Mouse (Mus musculus) gastrocnemius, adult 2 months (tissue): Measurements from ENCODE around the gene Bcl2l11. TPM values are rescaled to one million over a fixed set of nuclear protein-coding genes. Genes with fewer than 3 reads are reported as not detected.
"Not testable (repeated sequence)": the region's sequence is repeated elsewhere in the genome, so short reads cannot be mapped to it uniquely, and the experiment has no call there.

Source experiments
- DNase-seq: peaks from one replicate; pipeline ENCODE4 v3.0.0; 2022
- H3K27ac ChIP-seq: fragments of 200-600 bp; 2 replicates; pipeline ENCODE4 v1.8.1; 2022; ENCODE audit warnings: mild to moderate bottlenecking
- H3K4me3 ChIP-seq: fragments of 200-600 bp; 2 replicates; pipeline ENCODE4 v1.8.1; 2022; ENCODE audit warnings: mild to moderate bottlenecking, moderate library complexity
- CTCF ChIP-seq: fragments of 200-600 bp; IDR thresholded peaks from 2 replicates; pipeline ENCODE4 v1.8.1; 2022; ENCODE audit warnings: antibody characterized with exemption, mild to moderate bottlenecking, moderate library complexity
- intact Hi-C: fragments of 180-260 bp; cut with DNase I; formaldehyde crosslinking; loops from one replicate; pipeline ENCODE4 v1.15.1; 2025
- total RNA-seq, 2 experiments: library from RNA; stranded (reverse); gene quantifications; 2 replicates each; pipeline ENCODE4 v1.2.3; 2021

Gene Bcl2l11
- total RNA-seq, 2 experiments from 2014 or later: 5.1 to 9.0 TPM

DNA sequence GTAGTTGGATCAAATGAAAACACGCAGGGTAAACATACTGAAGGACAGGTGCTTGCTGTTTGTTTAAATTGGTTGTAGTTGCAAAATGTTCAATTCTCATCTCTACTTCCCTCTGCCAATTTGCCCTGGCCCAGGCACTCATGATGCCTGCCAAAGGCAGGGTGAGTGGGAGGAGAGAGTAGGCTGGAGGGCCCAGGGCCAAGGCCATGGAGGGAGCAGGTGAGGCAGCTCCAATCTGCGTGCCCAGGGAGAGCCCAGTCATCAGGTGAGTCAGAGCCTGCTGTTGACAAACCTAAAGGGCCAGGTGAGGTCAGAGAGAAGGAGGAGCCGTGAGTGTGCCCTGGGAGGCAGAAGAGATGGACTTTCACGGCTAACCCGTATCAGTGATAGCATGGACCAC lies 46.4 kb downstream of the Bcl2l11 start:
- peak; percentile 59 for DNase-seq

DNA sequence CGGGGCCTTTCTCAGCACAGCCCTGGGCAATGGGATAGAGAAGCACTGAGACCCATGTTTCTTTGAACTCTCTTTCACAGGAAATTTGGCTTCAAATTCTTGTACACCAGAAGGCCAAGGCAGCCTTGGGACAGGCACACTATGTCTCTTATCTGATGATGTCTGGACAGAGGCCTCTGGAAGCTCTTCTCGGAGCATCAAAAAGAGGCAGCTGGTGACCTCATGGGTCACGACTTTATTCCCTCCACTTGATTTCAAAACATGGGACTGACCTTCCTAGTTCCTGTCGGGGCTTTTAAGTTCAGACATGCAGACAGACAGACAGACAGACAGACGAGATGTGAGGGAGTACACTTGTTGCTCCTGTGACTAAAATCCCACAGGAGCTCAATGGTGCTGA lies 48.3 kb downstream of the Bcl2l11 start:
- no peak overlapping the region for H3K27ac ChIP-seq
- DNase-seq: no peak
- intact Hi-C loops: no loop called here
- H3K4me3 ChIP-seq: no peak overlapping the region
- no peak for TF ChIP-seq CTCF

More for the DNA sequence above, 46.4 kb downstream of the Bcl2l11 start:
- TF ChIP-seq CTCF: no peak
- Histone ChIP-seq H3K4me3 (no peak overlapping the region), H3K27ac (no peak overlapping the region)
- intact Hi-C loops: no loop called here

DNA sequence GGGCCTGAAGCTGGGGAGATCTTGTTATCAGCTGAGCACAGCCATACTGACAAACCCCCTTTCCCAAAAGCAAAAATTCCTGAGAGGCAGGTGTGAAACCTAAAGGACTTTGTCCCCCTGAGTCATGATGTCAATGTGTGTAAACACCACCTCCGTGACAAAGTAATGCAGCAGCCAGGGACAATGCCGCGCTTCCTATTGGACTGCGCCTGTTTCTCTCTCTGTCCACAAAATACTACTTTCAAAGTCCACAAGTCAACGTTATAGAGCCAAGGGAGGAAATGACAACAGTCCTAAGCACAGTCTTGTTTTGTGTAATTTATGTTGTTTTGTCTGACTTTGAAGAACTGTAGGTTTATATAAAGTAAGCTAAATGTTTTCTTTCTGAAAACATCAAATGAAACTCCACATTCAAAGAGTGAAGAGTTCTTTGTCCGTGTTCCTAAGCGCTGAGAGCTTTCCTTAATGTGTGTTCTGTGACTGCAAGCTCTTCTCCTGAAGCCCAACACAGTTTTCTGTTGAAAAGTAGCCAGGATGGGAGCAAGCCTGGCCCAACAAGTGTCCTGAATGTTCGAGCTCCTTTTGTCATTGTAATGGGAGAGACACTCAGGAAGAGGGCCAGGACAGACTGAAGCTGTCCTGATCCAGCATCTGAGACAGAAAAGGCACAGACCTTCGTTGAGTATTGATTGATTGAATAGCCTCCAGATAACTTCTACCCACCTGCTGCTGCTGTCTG lies 48.9 kb downstream of the Bcl2l11 start:
- no peak for TF ChIP-seq CTCF
- intact Hi-C loops: no loop called here
- Histone ChIP-seq H3K4me3 (no peak overlapping the region), H3K27ac (no peak overlapping the region)
- DNase-seq: no peak

DNA sequence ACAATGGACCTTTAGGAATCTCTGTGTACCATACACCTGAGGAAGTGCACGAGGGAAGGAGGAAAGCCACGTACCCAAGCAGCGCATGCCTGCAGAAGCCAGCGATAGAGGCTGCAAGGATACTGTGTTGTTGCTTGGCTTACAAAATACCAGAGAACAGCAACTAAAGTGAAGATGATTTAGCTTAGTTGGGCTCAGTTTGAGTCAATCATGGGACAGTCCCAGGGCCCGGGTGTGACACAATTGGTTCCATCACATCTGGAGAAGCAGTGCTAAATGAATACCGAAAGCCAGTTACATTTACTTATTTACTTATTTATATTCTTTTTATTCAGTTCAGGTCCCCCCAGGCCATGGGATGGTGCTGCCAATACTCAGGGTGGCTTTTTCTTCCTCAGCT lies 49.8 kb downstream of the Bcl2l11 start:
- DNase-seq: no peak
- H3K4me3 ChIP-seq: no peak overlapping the region
- no peak for TF ChIP-seq CTCF
- H3K27ac ChIP-seq: no peak overlapping the region
- intact Hi-C loops: no loop called here

DNA sequence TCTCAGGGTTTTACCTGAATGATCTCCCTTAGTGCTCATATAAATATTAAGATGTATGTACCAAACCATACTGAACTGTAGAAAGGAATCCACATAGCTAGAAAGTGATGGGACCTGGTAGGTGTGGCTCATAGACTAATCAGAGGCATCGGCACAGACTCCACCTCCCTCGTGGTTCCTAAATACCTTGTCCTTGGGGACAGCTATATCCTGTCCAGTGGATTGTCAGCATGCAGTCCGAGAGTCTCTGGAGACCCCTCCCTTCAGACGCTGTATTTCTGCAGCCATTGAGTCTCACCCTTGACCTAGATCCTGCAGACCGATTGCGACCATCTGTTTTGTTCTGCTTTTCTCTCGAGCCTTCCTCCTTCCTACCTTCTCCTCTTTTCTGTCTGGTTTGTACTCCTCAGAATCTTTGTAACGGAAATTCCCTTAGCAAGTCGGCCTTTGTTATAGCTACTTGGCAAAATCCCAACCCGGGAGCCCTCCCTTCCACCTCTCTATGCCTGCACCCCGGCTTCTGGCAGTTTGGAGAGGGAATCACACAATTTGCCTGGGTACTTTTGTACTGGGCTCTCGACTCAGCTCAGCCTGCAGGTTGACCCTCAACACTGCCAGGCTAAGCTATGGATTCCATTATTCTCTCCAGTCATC lies 50.7 kb downstream of the Bcl2l11 start:
- Histone ChIP-seq H3K4me3 (no peak overlapping the region), H3K27ac (no peak overlapping the region; the same call in 1 of the 2 replicates)
- intact Hi-C loops: no loop called here
- no peak for TF ChIP-seq CTCF
- no peak for DNase-seq

DNA sequence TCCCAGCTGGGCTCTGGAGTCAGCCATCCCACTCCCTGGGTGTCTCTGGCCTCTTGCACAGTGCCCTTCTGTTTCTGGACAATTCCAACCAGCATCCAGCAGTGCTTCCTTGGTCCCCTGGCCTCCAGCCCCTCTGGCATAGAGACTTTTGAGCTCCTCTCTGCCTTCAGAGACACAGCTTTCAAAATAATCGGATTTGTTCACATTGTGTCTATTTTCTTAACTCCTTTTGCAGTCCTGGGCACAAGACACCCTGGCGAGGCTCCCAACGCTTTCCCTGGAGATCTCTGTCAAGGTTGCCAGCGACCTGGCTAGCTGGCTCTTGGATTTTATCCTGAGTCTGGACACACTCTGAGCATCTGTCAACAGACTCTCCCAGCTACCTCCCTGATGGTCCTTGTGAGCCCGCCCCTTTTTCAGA lies 51.4 kb downstream of the Bcl2l11 start:
- H3K27ac ChIP-seq: no peak overlapping the region
- TF ChIP-seq CTCF: no peak
- intact Hi-C loops: no loop called here
- H3K4me3 ChIP-seq: no peak overlapping the region
- peak; percentile 44 for DNase-seq

DNA sequence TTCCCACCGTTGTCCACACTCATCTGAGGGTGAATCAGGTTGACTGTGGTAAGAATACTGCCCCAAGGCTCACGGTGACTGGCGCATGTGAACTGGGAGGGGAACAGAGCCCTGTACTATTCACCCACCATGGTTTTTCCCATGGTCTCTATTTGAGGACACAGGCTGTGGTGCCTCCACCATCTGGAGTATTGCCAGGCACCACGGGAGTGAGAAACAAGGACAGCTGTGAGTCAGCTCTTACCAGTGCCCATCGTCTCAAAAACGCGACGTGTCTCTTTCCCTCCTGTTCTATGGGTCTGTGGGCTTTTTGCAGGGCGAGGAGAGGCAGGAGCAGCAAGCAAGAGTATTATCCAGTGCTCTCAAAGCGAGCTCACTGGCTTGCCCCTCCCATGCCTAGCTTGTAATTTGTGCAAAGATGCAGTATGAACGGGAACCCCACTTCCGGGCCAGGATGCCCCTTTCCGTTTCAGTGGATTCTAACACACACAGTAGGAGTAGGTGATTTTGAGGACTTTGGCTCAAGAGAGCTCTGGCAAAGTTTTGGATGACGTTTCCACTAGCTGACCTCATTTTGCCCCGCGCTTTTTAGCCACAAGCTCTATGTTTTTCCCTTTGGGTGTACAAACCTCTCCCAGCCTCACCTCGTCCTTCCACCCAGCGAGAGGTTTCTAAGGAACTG lies 53.4 kb downstream of the Bcl2l11 start:
- Histone ChIP-seq H3K27ac (no peak overlapping the region), H3K4me3 (no peak overlapping the region)
- intact Hi-C loops: no loop called here
- DNase-seq: no peak
- TF ChIP-seq CTCF: no peak

DNA sequence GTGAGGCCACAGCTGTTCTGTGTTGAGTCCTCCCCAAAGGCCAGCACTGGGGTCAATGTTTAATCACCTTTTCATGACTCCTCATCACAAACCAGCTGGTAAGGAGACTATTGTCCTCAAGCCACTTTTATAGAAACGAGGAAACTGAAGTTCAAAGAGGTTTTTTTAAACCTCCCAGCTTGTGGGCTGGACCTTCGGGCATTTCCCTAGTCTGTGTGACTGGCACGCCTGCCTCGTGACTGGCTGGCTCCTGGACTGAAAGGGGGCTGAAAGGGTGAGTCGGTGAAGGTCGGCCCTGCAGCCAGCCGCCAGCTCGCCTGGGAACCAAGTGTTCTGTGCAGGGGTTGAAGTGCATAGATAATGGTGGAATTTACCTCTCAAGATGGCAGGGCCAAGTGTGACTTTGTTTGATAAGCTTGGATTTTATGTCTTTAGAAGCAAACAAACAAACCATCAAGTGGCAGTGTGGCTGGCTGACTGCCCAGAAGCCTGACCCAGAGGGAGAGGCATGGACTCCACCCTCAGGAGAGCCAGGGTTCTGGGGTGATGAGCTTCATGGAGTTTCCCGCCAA lies 54.1 kb downstream of the Bcl2l11 start:
- Histone ChIP-seq H3K4me3 (no peak overlapping the region), H3K27ac (no peak overlapping the region)
- no peak for DNase-seq
- no peak for TF ChIP-seq CTCF
- intact Hi-C loops: no loop called here

DNA sequence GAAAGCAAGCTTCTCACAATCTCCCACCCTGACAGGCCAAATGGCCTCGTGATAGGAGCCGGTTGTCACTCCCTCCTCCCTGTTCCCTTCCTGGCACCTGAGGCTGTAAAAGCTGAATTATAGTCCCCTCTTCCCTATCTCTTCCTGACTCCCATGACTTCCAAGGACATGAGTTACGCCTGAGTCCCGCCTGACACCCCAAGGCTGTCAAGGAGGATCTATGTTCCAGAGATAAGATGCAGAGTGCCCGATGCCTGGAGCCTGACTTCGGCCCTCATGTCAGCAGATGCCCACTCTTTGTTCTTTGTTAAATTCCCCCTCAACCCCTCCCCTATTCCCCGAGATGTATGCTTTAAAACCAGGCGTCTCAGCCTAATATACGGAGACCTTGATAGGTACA lies 56.3 kb downstream of the Bcl2l11 start:
- DNase-seq, intact Hi-C loops, H3K4me3 ChIP-seq, H3K27ac ChIP-seq: not testable (repeated sequence)

DNA sequence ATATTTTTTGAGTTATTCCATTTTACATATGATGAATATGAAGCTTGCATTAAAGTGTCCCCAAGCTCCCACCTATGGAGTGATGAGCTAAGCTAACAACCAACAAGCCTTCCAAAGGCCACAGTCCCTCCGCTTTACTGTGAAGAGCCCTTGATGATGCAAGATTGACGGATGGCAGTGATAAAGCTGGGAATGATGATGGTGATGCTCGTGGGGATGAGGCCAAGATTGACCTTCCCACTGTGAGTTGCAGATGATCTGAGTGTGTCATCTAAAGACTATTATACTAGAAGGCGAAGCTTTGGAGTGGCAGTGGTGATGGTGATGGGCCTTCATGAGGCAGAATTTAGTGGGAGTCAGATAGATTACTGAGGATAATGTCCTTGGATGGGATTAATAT lies 56.9 kb downstream of the Bcl2l11 start:
- intact Hi-C loops: no loop called here
- H3K27ac ChIP-seq: no peak overlapping the region
- no peak overlapping the region for H3K4me3 ChIP-seq
- no peak for TF ChIP-seq CTCF
- no peak for DNase-seq

DNA sequence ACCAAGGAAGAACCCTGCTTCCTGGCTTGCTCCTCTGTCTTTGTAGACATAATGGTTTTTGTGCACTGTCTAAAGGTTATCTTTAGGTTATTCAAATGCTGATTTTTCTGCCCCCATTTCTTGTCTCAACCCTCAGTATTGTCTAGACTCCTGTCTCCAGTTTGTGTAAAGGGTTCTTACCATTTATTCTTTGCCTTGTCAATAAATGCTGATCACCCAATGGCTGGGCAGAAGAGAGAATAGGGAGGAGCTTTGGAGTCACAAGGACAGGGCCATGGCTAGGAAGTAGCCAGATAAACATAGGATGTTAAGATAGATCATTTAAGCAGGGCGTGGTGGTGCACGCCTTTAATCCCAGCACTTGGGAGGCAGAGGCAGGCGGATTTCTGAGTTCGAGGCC lies 57.9 kb downstream of the Bcl2l11 start:
- H3K4me3 ChIP-seq: no peak overlapping the region
- intact Hi-C loops: no loop called here
- DNase-seq: no peak
- TF ChIP-seq CTCF: no peak
- H3K27ac ChIP-seq: no peak overlapping the region

DNA sequence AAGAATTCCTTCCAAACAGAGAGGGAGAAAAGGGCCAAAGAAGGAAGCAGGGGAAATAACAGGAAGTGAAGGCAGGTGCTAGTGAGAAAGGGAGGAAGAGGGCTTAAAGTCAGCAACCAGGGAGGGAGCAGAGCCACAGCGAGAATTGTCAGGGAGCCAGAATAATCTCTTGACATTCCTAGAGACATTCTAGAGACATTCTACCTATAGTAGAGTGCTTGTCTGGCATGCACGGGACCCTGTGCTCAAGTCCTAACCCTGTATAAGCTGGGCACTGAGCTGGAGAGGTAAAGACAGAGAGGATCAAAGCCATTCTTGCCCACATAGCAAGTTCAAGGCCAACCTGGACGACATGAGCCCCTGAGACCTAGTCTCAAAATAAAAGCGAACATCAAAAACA lies 60.1 kb downstream of the Bcl2l11 start:
- H3K27ac ChIP-seq: no peak overlapping the region
- no peak for DNase-seq
- no peak for TF ChIP-seq CTCF
- intact Hi-C loops: no loop called here
- H3K4me3 ChIP-seq: no peak overlapping the region

DNA sequence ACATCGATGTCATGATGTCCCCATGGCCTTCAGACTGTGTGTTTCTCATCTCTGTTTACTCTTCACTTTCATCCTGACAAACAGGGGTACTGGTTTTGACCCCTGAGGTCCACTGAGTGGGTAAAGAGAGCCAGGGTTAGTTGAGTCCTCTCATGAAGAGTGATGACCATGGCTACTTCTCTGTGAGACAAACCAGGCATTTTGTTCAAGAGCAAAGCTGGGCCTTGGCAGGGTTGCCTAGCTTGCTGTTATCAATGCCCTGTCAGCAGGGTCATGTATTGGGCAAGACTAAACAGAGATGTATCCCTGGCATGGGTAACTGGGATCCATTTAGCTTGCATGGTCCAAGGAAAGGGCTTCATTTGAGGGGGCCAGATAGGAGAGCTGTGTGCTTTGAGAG lies 61.4 kb downstream of the Bcl2l11 start:
- no peak overlapping the region for H3K4me3 ChIP-seq
- TF ChIP-seq CTCF: no peak
- DNase-seq: no peak
- intact Hi-C loops: no loop called here
- H3K27ac ChIP-seq: no peak overlapping the region
